Mouse (Mus musculus): ENCODE measurements around the gene Tmco4. TPM values are rescaled to one million over a fixed set of nuclear protein-coding genes. Genes with fewer than 3 reads are reported as not detected.
A peak's percentile ranks its signal among the peaks of the same experiment; 100 is the strongest.

Tmco4 gene
- polyA plus RNA-seq, 1 experiment from 2014 or later = 5.3 TPM

GRCm38 (mm10) chr4:139091478-139092355 lies 119.0 kb downstream of the Tmco4 start:
- peaks cover 44% of the 10 kb centered on the region for H3K27me3 ChIP-seq (ENCODE audit: insufficient read depth, low read length)

GRCm38 (mm10) chr4:139092356-139093195 lies 119.9 kb downstream of the Tmco4 start, which contains the start of gene Nbl1:
Nbl1 (minus strand) TSS chr4:139092993.
- ATAC-seq = peak; percentile 38; the same call in 1 of the 2 replicates

More at GRCm38 (mm10) chr4:139091478-139092355, 119.0 kb downstream of the Tmco4 start:
- Histone ChIP-seq H3K36me3 (replicated peaks; ENCODE audit: insufficient read depth, low read length) (no peaks in the 10 kb centered on the region), H3K9ac (replicated peaks) (no peak overlapping the region), H3K9me3 (ENCODE audit: low read length) (peaks cover 5% of the 10 kb centered on the region), H3K4me1 (ENCODE audit: insufficient read depth) (peaks cover 10% of the 10 kb centered on the region), H3K27ac (ENCODE audit: low read depth) (no peak overlapping the region), H3K4me2 (ENCODE audit: low read depth, low read length) (peak overlapping the region; percentile 74), H3K4me3 (ENCODE audit: low read depth, low read length) (peak overlapping the region; percentile 46)
- WGBS (ENCODE audit: insufficient replicate concordance) = 11% methylated on average over 28 of the region's 28 CpGs
- no peak for TF ChIP-seq CTCF (IDR thresholded peaks at IDR 0.05; ENCODE audit: low read depth)
- no peak for TF ChIP-seq EP300 (IDR thresholded peaks at IDR 0.05; ENCODE audit: low read depth)
- no peak for ATAC-seq
- no peak for DNase-seq

GRCm38 (mm10) chr4:139093196-139093530 lies 120.5 kb downstream of the Tmco4 start:
- no peak overlapping the region for H3K9ac ChIP-seq (replicated peaks)
- H3K4me2 ChIP-seq (ENCODE audit: low read depth, low read length) = peak overlapping the region; percentile 74
- WGBS (ENCODE audit: insufficient replicate concordance) = 30% methylated on average over 13 of the region's 13 CpGs
- no peak overlapping the region for H3K27ac ChIP-seq (ENCODE audit: low read depth)
- H3K4me3 ChIP-seq (ENCODE audit: low read depth, low read length) = peak overlapping the region; percentile 46; the same call in 1 of the 2 replicates
- no peaks in the 10 kb centered on the region for H3K36me3 ChIP-seq (replicated peaks; ENCODE audit: insufficient read depth, low read length)
- peaks cover 10% of the 10 kb centered on the region for H3K4me1 ChIP-seq (ENCODE audit: insufficient read depth)
- DNase-seq (no peak), ATAC-seq (no peak)
- no peak for TF ChIP-seq EP300 (IDR thresholded peaks at IDR 0.05; ENCODE audit: low read depth)
- peaks cover 5% of the 10 kb centered on the region for H3K9me3 ChIP-seq (ENCODE audit: low read length)
- peaks cover 44% of the 10 kb centered on the region for H3K27me3 ChIP-seq (ENCODE audit: insufficient read depth, low read length)

More at GRCm38 (mm10) chr4:139092356-139093195, 119.9 kb downstream of the Tmco4 start, which contains the start of gene Nbl1:
- H3K4me3 ChIP-seq (ENCODE audit: low read depth, low read length) = peak within 1 kb of the TSS; percentile 46
- peaks cover 5% of the 10 kb centered on the region for H3K9me3 ChIP-seq (ENCODE audit: low read length)
- no peak for DNase-seq
- TF ChIP-seq CTCF (IDR thresholded peaks at IDR 0.05; ENCODE audit: low read depth) (no peak), EP300 (IDR thresholded peaks at IDR 0.05; ENCODE audit: low read depth) (no peak)
- peaks cover 44% of the 10 kb centered on the region for H3K27me3 ChIP-seq (ENCODE audit: insufficient read depth, low read length)
- H3K4me2 ChIP-seq (ENCODE audit: low read depth, low read length) = peak within 1 kb of the TSS; percentile 74
- H3K36me3 ChIP-seq (replicated peaks; ENCODE audit: insufficient read depth, low read length) = no peaks in the 10 kb centered on the region
- H3K9ac ChIP-seq (replicated peaks) = peak within 1 kb of the TSS; percentile 34
- peaks cover 10% of the 10 kb centered on the region for H3K4me1 ChIP-seq (ENCODE audit: insufficient read depth)
- WGBS (ENCODE audit: insufficient replicate concordance) = 4% methylated on average over 48 of the region's 105 CpGs
- no peak within 1 kb of the TSS for H3K27ac ChIP-seq (ENCODE audit: low read depth)

GRCm38 (mm10) chr4:139095406-139095805 lies 122.7 kb downstream of the Tmco4 start:
- peaks cover 5% of the 10 kb centered on the region for H3K9me3 ChIP-seq (ENCODE audit: low read length)
- H3K4me1 ChIP-seq (ENCODE audit: insufficient read depth) = peaks cover 10% of the 10 kb centered on the region
- H3K9ac ChIP-seq (replicated peaks) = no peak overlapping the region
- 61% methylated on average over 1 of the region's 1 CpGs for WGBS (ENCODE audit: insufficient replicate concordance)
- no peak overlapping the region for H3K27ac ChIP-seq (ENCODE audit: low read depth)
- TF ChIP-seq CTCF (IDR thresholded peaks at IDR 0.05; ENCODE audit: low read depth) = no peak
- TF ChIP-seq EP300 (IDR thresholded peaks at IDR 0.05; ENCODE audit: low read depth) = no peak
- ATAC-seq (no peak), DNase-seq (no peak)
- H3K36me3 ChIP-seq (replicated peaks; ENCODE audit: insufficient read depth, low read length) = no peaks in the 10 kb centered on the region
- H3K4me2 ChIP-seq (ENCODE audit: low read depth, low read length) = no peak overlapping the region
- no peak overlapping the region for H3K4me3 ChIP-seq (ENCODE audit: low read depth, low read length)
- peaks cover 39% of the 10 kb centered on the region for H3K27me3 ChIP-seq (ENCODE audit: insufficient read depth, low read length)

DNA sequence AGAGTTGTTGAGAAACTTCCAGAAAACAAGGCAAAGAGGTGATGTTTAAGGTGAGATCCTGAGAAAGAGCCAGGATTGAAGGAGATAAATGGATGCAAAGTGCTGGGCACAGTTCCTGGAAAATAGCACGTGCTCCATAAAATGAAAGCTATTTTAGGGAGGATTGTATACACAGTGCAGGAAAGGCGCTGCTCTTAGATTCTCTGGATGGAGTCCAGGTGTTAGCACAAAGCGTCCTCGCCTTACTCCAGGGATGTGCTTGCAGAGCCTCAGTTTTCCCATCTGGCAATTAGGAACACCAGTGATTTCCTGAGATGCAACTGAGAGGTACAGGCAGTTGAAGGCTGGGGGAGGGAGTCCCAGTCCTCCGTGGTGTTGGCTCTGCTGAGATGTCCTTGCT lies 123.5 kb downstream of the Tmco4 start:
- DNase-seq (no peak), ATAC-seq (no peak)

DNA sequence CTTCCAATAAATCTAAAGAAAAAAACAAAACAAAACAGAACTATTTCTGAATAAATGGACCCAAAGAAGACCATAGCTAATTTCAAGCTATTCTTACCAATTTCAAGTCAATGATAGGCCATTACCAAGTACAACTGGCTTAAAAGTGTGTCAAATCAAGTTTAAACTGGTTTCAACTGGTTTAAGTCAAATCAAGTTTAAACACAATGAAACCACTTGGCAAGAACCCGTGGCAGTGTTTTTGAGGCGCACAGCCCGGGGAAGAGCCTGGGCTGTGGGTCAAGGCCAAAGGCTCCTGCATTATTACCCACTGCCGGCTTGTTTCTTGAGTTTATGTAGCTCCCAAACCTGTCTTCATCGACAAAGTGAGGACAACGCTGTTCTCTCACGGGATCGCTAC lies 127.6 kb downstream of the Tmco4 start:
- WGBS (ENCODE audit: insufficient replicate concordance) = 86% methylated on average over 8 of the region's 8 CpGs
- DNase-seq (no peak), ATAC-seq (no peak)
- Histone ChIP-seq H3K9ac (replicated peaks) (no peak overlapping the region), H3K27me3 (ENCODE audit: insufficient read depth, low read length) (no peaks in the 10 kb centered on the region), H3K36me3 (replicated peaks; ENCODE audit: insufficient read depth, low read length) (peaks cover 27% of the 10 kb centered on the region), H3K4me1 (ENCODE audit: insufficient read depth) (no peaks in the 10 kb centered on the region), H3K9me3 (ENCODE audit: low read length) (peaks cover under 1% of the 10 kb centered on the region; the same call in 1 of the 2 replicates), H3K27ac (ENCODE audit: low read depth) (no peak overlapping the region), H3K4me3 (ENCODE audit: low read depth, low read length) (no peak overlapping the region), H3K4me2 (ENCODE audit: low read depth, low read length) (no peak overlapping the region)
- TF ChIP-seq CTCF (IDR thresholded peaks at IDR 0.05; ENCODE audit: low read depth) (no peak), EP300 (IDR thresholded peaks at IDR 0.05; ENCODE audit: low read depth) (no peak)

More for the DNA sequence above, 123.5 kb downstream of the Tmco4 start:
- Histone ChIP-seq H3K27me3 (ENCODE audit: insufficient read depth, low read length) (peaks cover 31% of the 10 kb centered on the region), H3K4me2 (ENCODE audit: low read depth, low read length) (no peak overlapping the region), H3K36me3 (replicated peaks; ENCODE audit: insufficient read depth, low read length) (0 out of 2 replicates have a peak, but pooled peaks cover 1% of the 10 kb centered on the region), H3K27ac (ENCODE audit: low read depth) (no peak overlapping the region), H3K4me1 (ENCODE audit: insufficient read depth) (peaks cover 10% of the 10 kb centered on the region), H3K4me3 (ENCODE audit: low read depth, low read length) (no peak overlapping the region), H3K9ac (replicated peaks) (no peak overlapping the region), H3K9me3 (ENCODE audit: low read length) (peaks cover 5% of the 10 kb centered on the region)
- 73% methylated on average over 5 of the region's 5 CpGs for WGBS (ENCODE audit: insufficient replicate concordance)
- no peak for TF ChIP-seq CTCF (IDR thresholded peaks at IDR 0.05; ENCODE audit: low read depth)
- TF ChIP-seq EP300 (IDR thresholded peaks at IDR 0.05; ENCODE audit: low read depth) = no peak

Data from liver, postnatal 0 days (tissue).